Mouse (Mus musculus) midbrain, embryonic 10.5 days (tissue): ENCODE measurements at regions not wholly inside any gene's neighbourhood (a gene's known extent, or its start where the extent isn't known, plus 50 kb on each side); places are given as distances from the start of the nearest gene placed in this dataset.

Source experiments
- DNase-seq: peaks from one replicate; pipeline ENCODE4 v3.0.0-alpha.2; 2017; ENCODE audit warnings: low spot score
- H3K27ac ChIP-seq: fragments of 300-500 bp; sonication (generic); replicated peaks from 2 replicates; pipeline ENCODE4 v1.5.1; 2016; ENCODE audit warnings: mild to moderate bottlenecking
- H3K27me3 ChIP-seq: fragments of 300-500 bp; sonication (generic); 2 replicates; pipeline ENCODE4 v1.6.1; 2016; ENCODE audit warnings: low read depth, mild to moderate bottlenecking; ENCODE audit not compliant: poor library complexity, severe bottlenecking
- H3K36me3 ChIP-seq: fragments of 300-500 bp; sonication (generic); 2 replicates; pipeline ENCODE4 v1.6.1; 2016; ENCODE audit warnings: mild to moderate bottlenecking, moderate library complexity
- H3K4me1 ChIP-seq: fragments of 300-500 bp; sonication (generic); 2 replicates; pipeline ENCODE4 v1.6.1; 2016
- H3K4me3 ChIP-seq: fragments of 300-500 bp; sonication (generic); 2 replicates; pipeline ENCODE4 v1.5.1; 2016; ENCODE audit warnings: mild to moderate bottlenecking, moderate library complexity
- H3K9me3 ChIP-seq: fragments of 300-500 bp; sonication (generic); replicated peaks from 2 replicates; pipeline ENCODE4 v1.6.1; 2016; ENCODE audit warnings: mild to moderate bottlenecking
- WGBS: fragments of 180-500 bp; shearing (Covaris S2); methylation state at CpG from one replicate; pipeline ENCODE4 v1.1.7; 2016; 5-methylcytosine and 5-hydroxymethylcytosine counted together

DNA sequence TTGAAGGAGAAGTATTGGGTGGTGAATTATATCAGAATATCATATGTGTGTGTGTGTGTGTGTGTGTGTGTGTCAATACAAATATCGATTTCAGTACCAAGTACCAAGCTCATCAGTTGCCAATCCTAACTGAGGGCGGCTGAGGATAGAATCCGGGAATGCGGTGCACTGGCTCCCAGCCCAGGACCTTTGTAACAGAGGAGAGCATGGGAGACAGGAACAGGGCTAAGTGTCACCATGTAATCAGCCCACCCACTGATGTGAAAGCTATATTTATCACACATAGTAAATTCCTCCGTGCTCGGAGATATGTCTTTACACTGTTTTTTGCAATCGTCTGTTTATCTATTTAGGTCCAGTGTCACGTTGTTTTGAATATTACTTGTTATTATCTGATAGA, 165.1 kb upstream of the Mast4 start:
- H3K9me3 ChIP-seq: no peaks in the 10 kb centered on the region
- 87% methylated on average over 8 of the region's 8 CpGs for whole genome bisulfite sequencing

DNA sequence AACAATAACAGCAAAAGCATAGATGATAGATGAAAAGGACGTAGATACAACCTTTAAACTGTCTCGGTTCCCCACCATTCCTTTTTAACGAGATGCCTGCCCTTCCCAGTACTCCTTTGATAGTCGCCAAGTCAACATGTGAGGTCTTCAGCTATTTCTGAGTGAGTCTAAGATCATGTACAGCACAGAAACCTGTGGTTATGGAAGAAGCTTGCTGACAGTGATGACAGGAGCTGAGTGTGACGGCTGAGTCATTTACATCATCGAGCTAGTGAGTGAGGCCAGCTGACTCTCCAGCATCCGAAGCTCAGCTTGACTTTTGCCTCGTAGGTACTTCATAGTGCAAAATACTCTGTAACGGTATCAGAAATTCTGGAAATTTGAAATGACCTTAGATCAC, 160.1 kb upstream of the Mast4 start:
- no peak overlapping the region for H3K27ac ChIP-seq

More for the DNA sequence above, 165.1 kb upstream of the Mast4 start:
- Histone ChIP-seq H3K4me1 (peaks cover 4% of the 10 kb centered on the region; the same call in 1 of the 2 replicates), H3K4me3 (no peak overlapping the region), H3K36me3 (no peaks in the 10 kb centered on the region), H3K27ac (no peak overlapping the region), H3K27me3 (no peaks in the 10 kb centered on the region)
- DNase-seq: no peak

DNA sequence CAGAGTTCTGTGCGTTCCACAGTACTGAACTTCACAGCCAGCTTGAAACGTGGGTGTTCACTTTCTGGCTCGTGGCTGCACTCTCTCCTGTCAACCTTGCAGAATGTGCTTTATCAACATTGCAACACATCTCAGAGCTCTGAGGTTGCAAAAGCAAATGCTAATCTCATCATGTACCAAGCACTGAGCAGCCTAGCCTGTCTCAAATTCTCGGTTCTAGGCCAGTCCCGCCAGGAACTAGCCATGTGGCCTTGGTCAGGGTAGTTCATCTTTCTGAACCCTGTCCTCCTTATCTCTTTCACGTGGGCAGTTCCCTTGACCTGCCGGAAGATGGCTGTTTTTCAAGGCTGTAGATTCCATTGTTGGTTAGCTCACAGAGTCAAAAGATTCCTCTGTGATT, 159.3 kb upstream of the Mast4 start:
- H3K27me3 ChIP-seq: peaks cover 9% of the 10 kb centered on the region; the same call in 1 of the 2 replicates
- H3K36me3 ChIP-seq: no peaks in the 10 kb centered on the region
- 89% methylated on average over 7 of the region's 7 CpGs for WGBS
- peaks cover 21% of the 10 kb centered on the region for H3K4me1 ChIP-seq
- no peak for DNase-seq
- no peak overlapping the region for H3K4me3 ChIP-seq
- H3K27ac ChIP-seq: no peak overlapping the region
- no peaks in the 10 kb centered on the region for H3K9me3 ChIP-seq

More for the DNA sequence above, 160.1 kb upstream of the Mast4 start:
- Histone ChIP-seq H3K4me3 (no peak overlapping the region), H3K4me1 (peaks cover 21% of the 10 kb centered on the region), H3K36me3 (no peaks in the 10 kb centered on the region), H3K27me3 (peaks cover 9% of the 10 kb centered on the region; the same call in 1 of the 2 replicates), H3K9me3 (no peaks in the 10 kb centered on the region)
- WGBS: 89% methylated on average over 9 of the region's 9 CpGs
- no peak for DNase-seq

DNA sequence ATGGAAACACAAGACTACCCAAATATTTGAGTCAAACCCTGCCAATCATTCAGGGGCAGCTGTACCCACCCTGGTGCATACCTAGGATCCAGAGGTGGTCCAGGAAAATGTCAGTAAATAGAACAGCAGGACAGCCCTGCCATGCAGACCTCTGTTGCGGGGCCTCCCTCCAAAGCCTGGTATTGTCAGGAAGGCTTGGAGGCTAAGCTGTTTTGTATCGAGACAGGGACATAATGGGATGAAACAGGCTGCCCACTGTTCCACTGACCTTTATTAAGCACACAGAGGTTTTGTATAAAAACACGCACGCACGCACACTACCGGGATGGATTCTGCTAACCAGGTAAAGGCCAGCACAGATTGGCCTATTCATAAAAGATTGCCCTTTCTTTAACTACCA, 155.8 kb upstream of the Mast4 start:
- H3K9me3 ChIP-seq: no peaks in the 10 kb centered on the region; the same call in 1 of the 2 replicates
- DNase-seq: peak; percentile 26

DNA sequence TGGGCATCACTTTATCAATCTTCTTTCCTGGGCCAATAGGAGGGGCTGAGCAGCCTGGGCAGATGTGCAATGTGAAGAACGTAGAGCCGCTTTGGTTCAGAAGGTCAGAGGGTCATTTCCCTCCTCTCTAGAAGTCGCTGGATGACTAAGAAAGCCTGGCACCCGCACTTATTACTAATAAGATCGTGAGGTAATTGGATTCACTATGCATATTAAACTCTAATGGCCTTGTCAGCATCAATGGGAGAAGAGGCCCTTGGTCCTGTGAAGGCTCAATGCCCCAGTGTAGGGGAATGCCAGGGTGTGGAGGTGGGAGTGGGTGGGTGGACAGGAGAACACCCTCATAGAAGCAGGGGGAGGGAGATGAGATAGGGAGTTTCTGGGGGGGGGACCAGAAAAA, 149.8 kb upstream of the Mast4 start:
- Histone ChIP-seq H3K4me1 (0 out of 2 replicates have a peak, but pooled peaks cover 6% of the 10 kb centered on the region), H3K36me3 (no peaks in the 10 kb centered on the region), H3K9me3 (no peaks in the 10 kb centered on the region; the same call in 1 of the 2 replicates), H3K4me3 (no peak overlapping the region), H3K27me3 (no peaks in the 10 kb centered on the region), H3K27ac (no peak overlapping the region)
- no peak for DNase-seq
- WGBS: 64% methylated on average over 5 of the region's 5 CpGs

More for the DNA sequence above, 155.8 kb upstream of the Mast4 start:
- Histone ChIP-seq H3K36me3 (no peaks in the 10 kb centered on the region), H3K4me1 (peaks cover 17% of the 10 kb centered on the region), H3K27me3 (peaks cover 9% of the 10 kb centered on the region; the same call in 1 of the 2 replicates), H3K27ac (no peak overlapping the region), H3K4me3 (no peak overlapping the region)
- WGBS: 20% methylated on average over 6 of the region's 6 CpGs

DNA sequence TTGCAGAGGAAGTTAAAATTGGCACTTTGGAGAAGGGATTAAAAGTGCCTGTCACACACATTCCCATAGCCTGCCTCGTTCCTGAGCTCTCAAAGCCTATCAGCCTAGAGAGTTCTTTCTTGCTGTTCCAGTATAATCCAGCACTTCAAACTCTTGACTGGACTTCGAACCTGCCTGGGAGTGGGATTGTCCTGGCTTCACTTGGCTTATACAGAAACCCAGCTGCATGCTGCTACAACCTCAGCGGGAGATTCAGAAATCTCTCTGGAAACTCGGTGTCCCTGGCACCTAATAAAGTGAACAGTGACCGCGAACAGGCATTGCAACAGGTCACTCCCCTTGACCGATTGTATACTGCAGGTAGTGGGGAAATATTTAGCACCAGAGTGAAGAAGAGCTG, 149.1 kb upstream of the Mast4 start:
- no peak for DNase-seq
- H3K27me3 ChIP-seq: no peaks in the 10 kb centered on the region
- H3K4me3 ChIP-seq: no peak overlapping the region
- no peak overlapping the region for H3K27ac ChIP-seq
- WGBS: 72% methylated on average over 7 of the region's 7 CpGs
- H3K9me3 ChIP-seq: no peaks in the 10 kb centered on the region; the same call in 1 of the 2 replicates
- H3K36me3 ChIP-seq: no peaks in the 10 kb centered on the region
- 0 out of 2 replicates have a peak, but pooled peaks cover 6% of the 10 kb centered on the region for H3K4me1 ChIP-seq

DNA sequence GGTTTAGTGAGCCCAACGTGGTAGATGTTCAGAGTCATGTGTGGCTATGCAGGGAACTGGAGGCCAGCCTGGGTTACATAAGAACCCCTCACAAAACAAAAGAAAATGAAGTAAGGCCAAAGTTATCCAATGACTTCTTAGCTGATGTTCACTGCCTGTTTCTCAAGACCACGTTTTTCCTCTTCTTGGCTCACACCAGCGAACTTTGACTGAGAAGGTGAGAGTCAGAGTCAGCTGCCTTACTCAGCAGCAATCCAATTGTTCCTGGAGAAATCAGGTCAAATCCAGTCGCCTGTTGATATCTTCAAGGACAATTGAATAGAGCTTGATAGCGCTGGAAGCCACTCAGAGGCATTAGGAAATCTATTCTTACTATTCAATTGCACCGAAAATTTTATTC, 142.0 kb upstream of the Mast4 start:
- H3K4me3 ChIP-seq: no peak overlapping the region
- 87% methylated on average over 6 of the region's 6 CpGs for WGBS
- no peak overlapping the region for H3K27ac ChIP-seq
- no peak for DNase-seq
- H3K4me1 ChIP-seq: no peaks in the 10 kb centered on the region
- no peaks in the 10 kb centered on the region for H3K27me3 ChIP-seq
- H3K9me3 ChIP-seq: no peaks in the 10 kb centered on the region
- no peaks in the 10 kb centered on the region for H3K36me3 ChIP-seq

DNA sequence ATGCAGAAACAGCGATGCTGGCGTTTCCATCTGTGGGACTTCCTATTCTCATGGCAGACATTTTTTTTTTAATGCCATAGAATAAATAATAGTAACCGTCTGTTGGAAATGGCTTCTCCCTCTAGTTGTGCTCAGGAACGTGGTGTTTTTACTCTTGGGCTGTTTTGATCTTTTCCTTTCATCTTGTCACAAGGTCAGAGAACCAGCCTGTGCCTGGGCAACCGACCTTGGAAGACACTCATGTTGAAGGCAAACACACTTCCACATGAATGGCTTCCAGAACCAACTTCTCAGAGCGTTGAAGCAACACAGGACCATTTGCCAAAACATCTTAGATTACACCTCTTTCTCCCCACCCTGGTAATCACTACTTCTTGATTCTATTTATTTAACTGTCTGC, 137.9 kb upstream of the Mast4 start:
- Histone ChIP-seq H3K9me3 (no peaks in the 10 kb centered on the region), H3K27me3 (no peaks in the 10 kb centered on the region), H3K36me3 (no peaks in the 10 kb centered on the region), H3K4me3 (no peak overlapping the region), H3K27ac (no peak overlapping the region), H3K4me1 (no peaks in the 10 kb centered on the region)
- WGBS: 78% methylated on average over 6 of the region's 6 CpGs
- DNase-seq: no peak

DNA sequence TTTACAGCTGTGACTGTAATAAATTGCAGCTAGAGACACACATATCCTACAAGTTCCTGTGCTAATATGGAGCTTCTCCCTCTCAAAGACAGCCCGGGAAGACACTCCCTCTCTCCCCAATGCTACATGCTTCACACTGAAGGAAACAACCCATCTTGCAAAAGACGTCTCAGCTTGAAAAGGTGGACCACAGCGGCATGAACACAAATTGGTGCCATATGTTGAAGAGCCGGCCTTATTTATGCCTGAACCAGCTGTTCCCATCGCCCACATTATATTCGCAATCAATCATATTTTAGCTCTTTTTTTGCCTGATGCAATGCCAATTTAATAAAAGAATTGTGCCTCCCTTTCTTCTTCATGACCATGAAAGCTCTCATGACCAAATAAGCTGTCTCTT, 135.8 kb upstream of the Mast4 start:
- Histone ChIP-seq H3K9me3 (no peaks in the 10 kb centered on the region), H3K4me1 (no peaks in the 10 kb centered on the region), H3K27me3 (no peaks in the 10 kb centered on the region), H3K36me3 (no peaks in the 10 kb centered on the region), H3K27ac (no peak overlapping the region), H3K4me3 (no peak overlapping the region)
- DNase-seq: no peak
- 83% methylated on average over 6 of the region's 6 CpGs for WGBS

DNA sequence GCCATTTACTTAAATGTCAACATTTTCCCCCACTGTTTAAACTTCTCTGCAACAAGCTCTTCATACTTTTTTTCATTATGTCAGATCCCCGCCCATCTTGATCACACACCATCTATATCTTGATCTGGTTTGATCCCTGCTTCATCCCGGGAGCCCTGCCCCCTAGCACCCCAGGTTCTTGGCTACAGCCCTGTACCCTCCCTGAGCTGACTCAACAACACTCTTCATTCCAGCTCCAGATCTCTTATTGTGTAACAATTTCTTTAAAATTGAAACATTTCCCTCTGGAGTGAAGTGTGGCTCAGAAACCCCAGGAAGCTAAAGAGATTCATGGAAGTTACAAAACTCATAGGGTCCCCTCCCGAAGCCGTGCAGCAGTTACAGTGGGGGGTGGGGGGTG, 126.2 kb upstream of the Mast4 start:
- no peak overlapping the region for H3K27ac ChIP-seq
- no peaks in the 10 kb centered on the region for H3K4me1 ChIP-seq
- H3K9me3 ChIP-seq: no peaks in the 10 kb centered on the region
- H3K36me3 ChIP-seq: no peaks in the 10 kb centered on the region
- no peak for DNase-seq
- 90% methylated on average over 4 of the region's 4 CpGs for WGBS
- H3K4me3 ChIP-seq: no peak overlapping the region
- H3K27me3 ChIP-seq: no peaks in the 10 kb centered on the region

DNA sequence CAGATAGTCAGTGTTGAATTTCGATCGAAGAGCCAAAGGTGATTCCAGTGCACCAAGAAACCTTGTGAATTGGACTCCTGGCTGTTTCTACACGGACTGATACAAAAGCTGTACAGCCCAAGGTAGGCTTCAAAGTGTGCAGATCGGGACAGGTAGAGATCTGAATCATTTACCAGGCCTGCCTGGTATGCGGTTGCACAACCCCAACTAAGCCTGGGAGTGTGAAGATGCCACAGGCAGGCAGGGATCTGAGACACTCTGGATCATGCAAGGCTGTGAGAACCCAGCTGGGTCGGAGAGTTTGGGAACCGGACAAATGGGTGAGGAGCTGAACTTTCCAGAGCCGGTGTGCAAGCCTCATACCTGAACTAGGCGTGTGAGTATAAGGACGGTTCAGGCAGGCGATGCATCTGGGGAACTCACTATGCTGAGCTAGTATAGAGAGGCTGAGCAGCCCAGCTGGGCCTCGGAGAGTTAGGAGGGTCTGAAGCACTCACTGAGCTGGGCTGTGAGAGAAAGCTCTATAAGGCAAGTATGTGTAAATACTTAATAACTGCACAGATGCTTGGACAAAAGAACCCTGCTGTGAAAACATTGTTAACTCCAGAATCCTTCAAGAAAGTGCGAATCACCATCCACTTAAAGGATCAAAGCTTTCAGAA, 125.3 kb upstream of the Mast4 start:
- H3K27me3 ChIP-seq: no peaks in the 10 kb centered on the region
- H3K9me3 ChIP-seq: no peaks in the 10 kb centered on the region
- 91% methylated on average over 13 of the region's 13 CpGs for WGBS
- H3K4me1 ChIP-seq: no peaks in the 10 kb centered on the region
- H3K4me3 ChIP-seq: no peak overlapping the region
- DNase-seq: no peak
- H3K36me3 ChIP-seq: no peaks in the 10 kb centered on the region
- H3K27ac ChIP-seq: no peak overlapping the region

DNA sequence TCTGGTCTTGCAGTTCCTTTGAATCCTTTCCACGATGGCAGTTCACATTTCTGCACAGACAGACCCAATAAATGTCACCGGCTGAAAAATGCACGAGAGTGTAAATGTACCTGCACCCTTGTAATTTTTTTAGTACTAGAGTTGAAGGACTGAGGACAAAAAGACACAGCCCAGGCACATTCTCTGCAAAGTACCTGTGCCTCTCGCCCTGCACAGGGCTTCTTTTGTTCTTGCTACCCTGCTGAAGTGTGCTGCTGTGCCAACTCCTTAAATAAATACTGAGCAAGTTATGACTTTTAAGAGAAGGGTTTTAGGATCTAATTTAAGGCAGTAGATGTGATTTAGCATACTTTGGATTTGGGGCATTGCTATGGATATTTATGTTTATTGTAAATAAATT, 118.5 kb upstream of the Mast4 start:
- 86% methylated on average over 4 of the region's 4 CpGs for WGBS
- no peak for DNase-seq
- Histone ChIP-seq H3K36me3 (no peaks in the 10 kb centered on the region), H3K27me3 (no peaks in the 10 kb centered on the region), H3K4me1 (no peaks in the 10 kb centered on the region), H3K9me3 (no peaks in the 10 kb centered on the region), H3K4me3 (no peak overlapping the region), H3K27ac (no peak overlapping the region)

DNA sequence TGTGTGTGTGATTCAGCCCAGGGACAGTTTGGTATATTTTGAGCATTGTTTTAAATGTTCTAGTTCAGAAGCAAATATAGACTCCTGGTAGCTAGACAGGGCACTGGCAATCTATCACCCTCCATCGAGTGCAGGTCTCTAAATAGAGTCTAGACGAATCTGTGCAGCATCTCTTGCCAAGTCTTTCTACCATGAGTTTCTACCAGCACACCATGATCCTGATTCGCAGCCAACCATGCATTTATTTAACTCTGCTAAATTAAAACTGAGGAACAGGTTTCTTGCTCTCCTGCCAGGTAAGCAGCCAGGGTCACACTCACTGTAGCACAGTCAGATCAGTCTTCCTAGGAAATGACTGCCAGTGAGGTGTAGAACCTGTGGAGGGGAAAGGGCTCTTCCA, 96.3 kb upstream of the Mast4 start:
- 87% methylated on average over 3 of the region's 3 CpGs for WGBS
- Histone ChIP-seq H3K9me3 (no peaks in the 10 kb centered on the region), H3K27me3 (no peaks in the 10 kb centered on the region), H3K4me3 (no peak overlapping the region), H3K36me3 (no peaks in the 10 kb centered on the region), H3K27ac (no peak overlapping the region), H3K4me1 (no peaks in the 10 kb centered on the region)
- no peak for DNase-seq
